Mouse (Mus musculus): ENCODE results near the gene Ccl26.
"Not testable (repeated sequence)": the region's sequence is repeated elsewhere in the genome, so short reads cannot be mapped to it uniquely, and the experiment has no call there.

Ccl26 gene

GRCm38 (mm10) chr5:135563469-135563868 lies at the start of gene Ccl26:
Gene Ccl26, minus strand, starts transcription at chr5:135563569.
- DNase-seq, result no peak

DNA sequence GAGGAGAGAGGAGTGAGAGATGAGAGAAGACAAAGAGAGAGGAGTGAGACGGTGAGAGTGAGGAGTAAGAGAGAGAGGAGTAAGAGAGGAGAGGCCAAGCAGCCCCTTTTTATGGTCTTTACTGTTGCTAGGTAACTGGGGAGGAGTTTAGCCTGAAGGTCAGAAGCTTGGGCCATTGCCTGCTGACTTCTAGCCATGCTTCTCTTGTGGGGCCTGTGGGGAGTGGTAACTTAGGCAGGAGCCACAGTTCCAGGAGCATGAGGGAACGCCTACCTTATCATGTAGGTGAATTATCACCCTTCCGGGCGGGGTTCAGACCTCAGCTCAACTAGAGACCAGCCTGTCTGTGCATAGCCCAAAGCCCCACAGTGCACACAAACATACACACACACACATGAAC lies 46.4 kb upstream of the Ccl26 start:
- DNase-seq, result no peak

- no peak for DNase-seq
These were observed 44.2 kb upstream of the Ccl26 start for GRCm38 (mm10) chr5:135607581-135607980.

- DNase-seq, result not testable (repeated sequence)
These were observed 43.3 kb upstream of the Ccl26 start for GRCm38 (mm10) chr5:135606717-135607116.

- DNase-seq, result not testable (repeated sequence)
These were observed 41.3 kb upstream of the Ccl26 start for GRCm38 (mm10) chr5:135604643-135605042.

GRCm38 (mm10) chr5:135589996-135590784 lies 26.8 kb upstream of the Ccl26 start:
- peak; percentile 70 to 81 for DNase-seq

- DNase-seq, result no peak
These were observed 24.4 kb upstream of the Ccl26 start for GRCm38 (mm10) chr5:135587764-135588163.

DNA sequence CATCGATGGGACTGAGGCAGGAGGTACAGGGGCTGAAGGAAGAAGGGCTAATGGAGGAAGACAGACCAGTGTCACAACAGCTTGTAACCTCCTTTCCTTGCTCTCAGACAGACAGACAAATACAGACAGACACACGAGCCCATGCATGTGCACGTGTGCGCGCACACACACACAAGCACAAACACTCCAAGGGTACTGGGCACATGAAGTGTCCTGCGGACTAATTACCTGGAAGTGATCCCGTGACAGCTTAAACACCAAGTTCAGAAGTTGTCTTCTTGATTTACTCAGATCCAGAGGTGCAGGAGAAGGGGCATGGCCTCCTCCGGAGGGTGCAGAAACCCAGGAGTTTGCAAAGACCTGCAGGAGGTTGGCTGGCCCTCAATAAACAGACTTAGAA lies 22.3 kb upstream of the Ccl26 start:
- DNase-seq, result no peak

GRCm38 (mm10) chr5:135582330-135582729 lies 19.0 kb upstream of the Ccl26 start:
- DNase-seq, result no peak

GRCm38 (mm10) chr5:135579331-135579751 lies 16.0 kb upstream of the Ccl26 start:
- DNase-seq, result no peak

- no peak for DNase-seq
These were observed 12.7 kb upstream of the Ccl26 start for GRCm38 (mm10) chr5:135576055-135576454.

DNA sequence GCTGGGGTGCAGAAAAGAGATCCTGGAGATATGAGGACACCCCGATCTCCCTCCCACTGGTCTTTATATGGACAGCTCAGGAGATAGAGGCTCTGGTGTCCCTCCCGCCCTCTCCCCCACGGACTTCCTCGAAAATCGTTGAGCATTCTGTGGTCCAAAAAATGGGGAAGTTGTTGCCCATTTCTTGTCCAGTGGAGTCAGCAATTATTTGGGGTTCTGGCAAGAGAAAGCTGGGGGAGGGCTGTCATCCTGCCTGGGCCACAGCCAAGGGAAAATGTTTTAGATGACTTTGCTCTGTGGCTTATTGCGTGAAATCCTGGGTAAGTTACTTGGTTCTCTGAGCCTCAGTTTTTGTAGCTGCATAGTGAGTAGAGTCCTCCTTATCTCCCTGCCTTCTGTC lies 9.6 kb upstream of the Ccl26 start, which contains the start of gene Ccl24:
Gene Ccl24 (minus strand): TSS at position 44 of the 400 bp plus-strand sequence.
- DNase-seq, result peak in 1 of 2 experiments; percentile 9

DNA sequence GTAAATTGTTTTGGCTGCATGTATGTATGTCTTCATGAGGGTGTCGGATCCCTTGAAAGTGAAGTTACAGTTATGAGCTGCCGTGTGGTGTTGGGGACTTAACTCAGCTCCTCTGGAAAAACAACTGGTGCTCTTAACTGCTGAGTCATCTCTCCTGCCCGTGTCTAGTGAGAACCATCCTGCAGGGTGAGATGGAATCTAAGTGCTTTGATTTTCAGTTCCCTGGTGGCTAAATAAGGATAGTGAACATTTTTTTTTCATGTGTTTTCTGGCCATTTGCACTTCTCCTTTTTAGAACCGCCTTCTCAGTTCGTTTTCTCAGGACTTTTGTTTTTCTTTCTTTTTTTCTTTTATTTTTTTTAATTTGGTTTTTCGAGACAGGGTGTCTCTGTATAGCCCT lies 5.3 kb upstream of the Ccl26 start:
- no peak for DNase-seq

- DNase-seq, result no peak
These were observed 4.3 kb upstream of the Ccl26 start for GRCm38 (mm10) chr5:135567556-135568265.

DNA sequence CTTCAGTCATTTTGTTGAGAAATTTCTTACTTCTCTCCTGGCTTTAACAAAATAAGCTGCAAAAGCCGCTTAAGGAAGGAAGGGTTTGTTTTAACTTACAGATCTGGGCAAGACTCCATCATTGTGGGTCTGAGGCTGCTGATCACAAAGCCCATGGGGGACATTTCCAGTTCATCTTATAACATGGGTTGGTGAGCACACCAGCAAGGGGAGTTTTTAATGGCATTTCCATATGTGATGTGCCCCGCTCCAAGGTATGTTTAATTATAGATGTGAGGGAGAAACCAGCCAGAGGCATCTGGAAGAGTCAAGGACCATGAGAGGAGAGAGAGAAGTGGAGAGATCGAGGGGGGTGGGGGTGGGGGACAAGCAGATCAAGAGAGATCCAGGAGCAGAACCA lies 5.7 kb downstream of the Ccl26 start:
- no peak for DNase-seq

GRCm38 (mm10) chr5:135557051-135557450 lies 6.3 kb downstream of the Ccl26 start:
- no peak for DNase-seq

DNA sequence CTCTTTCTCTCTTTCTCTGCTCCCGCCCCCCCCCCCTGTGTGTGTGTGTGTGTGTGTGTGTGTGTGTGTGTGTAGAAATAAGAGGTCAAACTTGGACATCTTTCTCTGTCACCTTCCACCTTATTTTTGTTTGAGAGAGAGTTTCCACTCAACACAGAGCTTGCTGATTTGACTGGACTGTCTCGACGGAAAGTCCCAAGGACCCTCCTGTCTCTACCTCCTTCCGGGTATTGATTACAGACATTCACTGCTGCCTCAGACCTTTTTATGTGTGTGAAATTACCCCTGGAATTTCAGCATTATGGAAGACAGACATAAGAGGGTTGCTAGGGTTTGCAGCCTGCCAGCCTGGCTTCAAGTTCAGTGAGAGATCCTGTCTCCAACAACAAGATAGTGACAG lies 7.1 kb downstream of the Ccl26 start:
- DNase-seq, result no peak

DNA sequence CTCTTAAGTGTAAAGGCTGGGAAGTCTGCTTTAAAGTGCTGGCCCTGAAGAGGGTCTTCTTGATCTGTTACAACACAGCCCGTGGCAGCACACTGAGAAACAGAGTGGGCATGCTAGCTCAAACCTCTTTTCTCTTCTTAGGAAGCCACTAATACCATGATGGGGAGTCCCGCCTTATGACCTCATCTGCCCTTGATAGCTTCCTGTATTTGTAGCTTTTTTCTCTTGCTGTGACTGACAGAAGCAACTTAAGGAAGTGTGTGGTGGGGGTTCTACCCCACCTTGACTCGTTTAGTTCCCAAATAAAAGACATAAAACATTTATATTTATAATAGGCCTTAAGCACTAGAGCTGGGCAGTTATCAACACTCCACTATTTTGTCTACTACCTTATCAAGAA lies 11.8 kb downstream of the Ccl26 start:
- DNase-seq, result no peak

- DNase-seq, result peak; percentile 54 to 55
These were observed 12.5 kb downstream of the Ccl26 start for GRCm38 (mm10) chr5:135550910-135551309.

DNA sequence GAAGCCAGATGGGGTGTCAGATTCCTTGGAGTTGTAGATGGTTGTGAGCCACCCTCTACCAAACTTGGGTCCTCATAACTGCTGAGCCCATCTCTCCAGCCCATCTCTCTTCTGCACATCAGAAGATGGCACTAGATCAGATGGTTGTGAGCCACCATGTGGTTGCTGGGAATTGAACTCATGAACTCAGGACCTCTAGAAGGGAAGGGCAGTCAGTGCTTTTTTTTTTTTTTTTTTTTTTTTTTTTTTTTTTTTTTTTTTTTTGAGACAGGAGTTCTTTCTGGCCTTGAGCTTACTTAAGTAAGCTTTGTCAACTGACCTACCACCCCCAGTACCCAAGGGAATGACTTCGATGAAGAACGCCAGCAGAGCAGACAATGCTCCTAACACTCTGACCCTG lies 15.4 kb downstream of the Ccl26 start:
- no peak for DNase-seq

DNA sequence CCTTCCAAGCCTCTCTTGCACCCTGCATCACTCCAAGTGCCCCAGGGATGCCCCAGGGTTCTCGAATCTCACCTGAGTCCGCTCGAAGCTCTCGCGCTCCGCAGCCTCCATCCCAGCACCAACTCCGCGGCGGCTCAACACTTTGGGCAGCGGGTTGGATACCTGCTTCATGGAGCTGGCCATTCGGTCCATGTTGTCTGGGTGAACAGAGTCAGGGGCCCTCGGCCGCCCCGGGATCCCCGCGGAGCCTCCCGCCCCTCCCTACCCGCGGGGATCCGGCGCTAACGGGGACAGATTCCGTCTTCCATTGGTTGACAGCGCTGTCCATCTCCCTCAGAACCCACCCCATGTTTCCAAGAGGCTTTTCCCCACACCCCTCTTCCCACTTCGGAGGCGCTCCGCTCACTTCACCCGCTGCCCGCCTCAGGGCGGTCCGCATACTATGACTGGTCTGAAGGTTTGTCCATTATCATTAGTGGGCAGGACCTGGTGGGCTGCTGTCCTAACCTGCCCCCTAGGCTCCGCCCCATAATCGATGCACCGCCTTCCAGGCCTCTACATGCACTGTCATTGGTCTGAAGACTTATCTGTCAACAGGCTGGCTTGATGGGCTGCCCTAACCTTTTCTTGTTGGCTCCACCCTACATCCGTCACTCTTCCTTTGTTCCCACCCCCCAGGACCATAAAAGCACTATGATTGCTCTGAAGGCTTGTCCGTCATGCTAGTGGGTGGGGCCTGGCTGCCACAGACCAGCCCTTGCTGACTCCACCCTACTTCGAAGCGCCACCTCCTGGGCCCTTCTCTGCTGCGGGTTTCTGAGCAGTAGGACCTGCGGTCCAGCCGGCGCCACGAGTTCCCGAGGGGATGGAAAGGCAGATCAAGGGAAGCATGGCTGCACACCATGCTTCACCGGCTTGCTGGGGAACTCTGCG lies 18.2 kb downstream of the Ccl26 start, which contains the start of gene Hip1:
Gene Hip1 (minus strand): TSS at position 256 of the 933 bp plus-strand sequence.
- DNase-seq, result peak; percentile 96 to 99

DNA sequence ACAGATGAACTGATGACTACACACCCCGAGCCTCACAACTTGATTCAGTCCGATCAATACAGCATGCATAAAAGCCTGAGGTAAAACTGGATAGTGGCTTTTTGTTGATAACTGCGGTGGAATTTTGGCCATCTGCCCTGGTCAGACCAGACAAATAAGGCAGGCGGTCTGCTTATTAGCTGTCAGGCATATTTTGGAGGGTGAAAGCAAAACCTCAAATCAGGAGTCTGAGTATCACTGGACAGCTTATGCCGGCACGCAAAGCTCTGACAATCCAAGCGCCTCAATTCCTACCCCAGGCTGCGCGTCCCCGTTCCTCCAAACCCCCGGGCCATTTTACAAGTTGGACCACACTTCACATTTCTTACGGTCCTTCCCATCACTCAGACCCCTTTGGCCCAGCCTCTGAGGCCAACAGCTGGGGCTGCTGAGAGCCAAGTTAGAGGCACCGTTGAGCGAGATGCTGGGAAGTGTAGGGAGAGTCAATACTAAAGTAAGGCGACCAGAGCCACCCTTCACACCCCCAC lies 19.3 kb downstream of the Ccl26 start:
- DNase-seq, result peak in 1 of 2 experiments; percentile 48
